Mouse (Mus musculus) lung, embryonic 16.5 days (tissue): ENCODE measurements at regions not wholly inside any gene's neighbourhood (a gene's known extent, or its start where the extent isn't known, plus 50 kb on each side); places are given as distances from the start of the nearest gene placed in this dataset.
A peak's percentile ranks its signal among the peaks of the same experiment; 100 is the strongest.

Experiments used
- ATAC-seq: fragments of 200-750 bp; cut with Nextera tagmentation; 2 replicates; pipeline ENCODE4 v1.8.0; 2017; ENCODE audit warnings: low read depth, mild to moderate bottlenecking, moderate library complexity
- H3K27ac ChIP-seq: fragments of 300-500 bp; sonication (generic); 2 replicates; pipeline ENCODE4 v1.5.1; 2014; ENCODE audit warnings: mild to moderate bottlenecking, control low read depth, low read length
- H3K27me3 ChIP-seq: fragments of 300-500 bp; sonication (generic); 2 replicates; pipeline ENCODE4 v1.6.1; 2014; ENCODE audit warnings: low read depth, low read length, mixed read lengths; ENCODE audit not compliant: control insufficient read depth, insufficient read depth
- H3K36me3 ChIP-seq: fragments of 300-500 bp; sonication (generic); 2 replicates; pipeline ENCODE4 v1.6.1; 2014; ENCODE audit warnings: low read length; ENCODE audit not compliant: control insufficient read depth, insufficient read depth
- H3K4me1 ChIP-seq: fragments of 300-500 bp; sonication (generic); replicated peaks from 2 replicates; pipeline ENCODE4 v1.6.1; 2014; ENCODE audit warnings: low read length, mixed read lengths; ENCODE audit not compliant: control insufficient read depth, insufficient read depth
- H3K4me2 ChIP-seq: fragments of 300-500 bp; sonication (generic); 2 replicates; pipeline ENCODE4 v1.6.1; 2014; ENCODE audit warnings: low read depth, low read length, control low read depth
- H3K4me3 ChIP-seq: fragments of 300-500 bp; sonication (generic); 2 replicates; pipeline ENCODE4 v1.5.1; 2014; ENCODE audit warnings: mild to moderate bottlenecking, low read length, control low read depth
- H3K9ac ChIP-seq: fragments of 300-500 bp; sonication (generic); 2 replicates; pipeline ENCODE4 v1.6.1; 2014; ENCODE audit warnings: low read length, control low read depth
- H3K9me3 ChIP-seq: fragments of 300-500 bp; sonication (generic); 2 replicates; pipeline ENCODE4 v1.6.1; 2016; ENCODE audit warnings: low read length; ENCODE audit not compliant: control insufficient read depth
- WGBS: fragments of 180-500 bp; shearing (Covaris S2); extraction: QIAGEN DNeasy Blood & Tissue Kit; methylation state at CpG from one replicate; pipeline ENCODE4 v1.1.7; 2014; 5-methylcytosine and 5-hydroxymethylcytosine counted together

DNA sequence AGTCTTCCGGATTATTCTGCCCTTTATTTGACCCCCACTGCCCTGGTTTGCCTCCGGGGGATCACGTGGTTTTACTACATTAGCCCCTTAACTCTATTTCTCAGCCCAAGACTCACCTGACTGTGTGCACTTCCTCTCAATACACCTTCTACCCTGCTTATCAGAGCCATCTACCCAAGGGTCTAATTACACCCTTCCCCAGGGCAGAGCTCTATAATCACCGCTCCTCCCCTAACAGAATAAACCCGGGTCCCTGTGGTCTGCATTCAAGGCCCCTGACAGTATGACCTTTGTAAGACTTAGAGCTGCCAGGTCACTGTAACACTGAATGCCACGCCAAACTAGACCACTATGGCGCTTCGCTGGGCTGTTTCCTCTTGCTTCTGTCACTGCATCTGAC is 113.6 kb upstream of the Jarid2 start:
- H3K4me2 ChIP-seq, result no peak overlapping the region
- ATAC-seq, result no peak
- H3K4me1 ChIP-seq, result no peaks in the 10 kb centered on the region
- no peak overlapping the region for H3K27ac ChIP-seq
- H3K36me3 ChIP-seq, result no peaks in the 10 kb centered on the region
- H3K27me3 ChIP-seq, result no peaks in the 10 kb centered on the region
- no peaks in the 10 kb centered on the region for H3K9me3 ChIP-seq
- WGBS, result 47% methylated on average over 8 of the region's 8 CpGs
- H3K9ac ChIP-seq, result no peak overlapping the region
- H3K4me3 ChIP-seq, result no peak overlapping the region

DNA sequence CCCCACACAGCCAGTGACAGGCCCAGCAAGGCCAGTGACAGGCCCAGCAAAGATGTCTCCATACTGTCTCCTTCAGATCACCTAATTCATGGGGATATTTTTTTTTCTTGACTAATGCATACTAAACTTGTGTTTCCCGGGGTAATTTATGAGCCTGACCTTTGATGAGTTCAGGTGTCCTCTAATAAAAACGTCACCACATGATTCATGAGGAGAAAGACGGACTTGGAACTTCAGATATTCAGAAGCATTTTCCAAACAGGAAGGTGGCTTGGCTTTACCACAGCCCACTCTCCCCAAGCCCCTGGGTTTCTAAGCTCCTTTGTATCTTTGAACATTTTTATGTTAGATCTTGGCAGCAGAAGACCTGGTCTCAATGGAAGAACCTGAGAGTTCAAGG is 110.9 kb upstream of the Jarid2 start:
- Histone ChIP-seq H3K4me1 (peaks cover 11% of the 10 kb centered on the region), H3K36me3 (no peaks in the 10 kb centered on the region), H3K27me3 (no peaks in the 10 kb centered on the region), H3K9ac (no peak overlapping the region), H3K4me2 (no peak overlapping the region), H3K9me3 (no peaks in the 10 kb centered on the region), H3K4me3 (no peak overlapping the region), H3K27ac (no peak overlapping the region)
- 51% methylated on average over 3 of the region's 3 CpGs for WGBS
- ATAC-seq, result no peak

DNA sequence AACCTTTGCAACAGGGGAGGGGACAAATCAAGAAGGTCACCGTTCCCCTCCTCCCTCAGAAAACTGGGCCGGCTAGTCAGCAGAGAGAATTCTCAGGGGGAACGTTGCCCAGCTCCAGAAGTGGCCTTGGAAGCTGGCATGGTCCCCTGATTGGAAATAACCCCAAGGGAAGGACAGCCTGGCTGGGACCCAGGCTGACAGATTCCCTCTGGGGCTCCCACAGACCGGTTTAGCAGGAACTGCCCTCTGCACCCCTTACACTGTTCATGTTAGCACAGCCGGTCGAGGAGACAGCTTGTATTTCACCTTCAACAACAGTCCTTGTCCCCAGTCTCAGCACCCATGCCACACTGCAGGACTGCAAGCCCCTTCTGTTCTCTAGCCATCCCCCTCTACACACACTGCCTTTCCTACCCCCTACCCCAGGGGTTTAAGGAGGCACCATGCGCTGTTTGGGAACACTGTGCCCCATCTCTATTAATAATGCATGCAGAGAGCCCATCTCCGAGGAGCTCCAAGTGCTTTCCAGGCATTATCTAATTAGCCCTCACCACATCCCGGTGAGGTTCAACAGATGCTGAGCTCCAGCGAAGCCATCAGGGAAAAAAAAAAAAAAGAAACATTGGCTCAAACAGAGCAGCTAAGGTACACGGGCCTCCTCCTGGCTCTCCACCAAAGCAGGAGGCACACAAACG is 106.5 kb upstream of the Jarid2 start:
- peak; percentile 76; the same call in 1 of the 2 replicates for ATAC-seq
- Histone ChIP-seq H3K4me2 (no peak overlapping the region), H3K27me3 (no peaks in the 10 kb centered on the region), H3K9me3 (no peaks in the 10 kb centered on the region), H3K36me3 (no peaks in the 10 kb centered on the region), H3K27ac (peak overlapping the region; percentile 21; the same call in 1 of the 2 replicates), H3K4me3 (no peak overlapping the region), H3K4me1 (peaks cover 24% of the 10 kb centered on the region), H3K9ac (peak overlapping the region; percentile 15; the same call in 1 of the 2 replicates)
- 38% methylated on average over 12 of the region's 12 CpGs for WGBS

DNA sequence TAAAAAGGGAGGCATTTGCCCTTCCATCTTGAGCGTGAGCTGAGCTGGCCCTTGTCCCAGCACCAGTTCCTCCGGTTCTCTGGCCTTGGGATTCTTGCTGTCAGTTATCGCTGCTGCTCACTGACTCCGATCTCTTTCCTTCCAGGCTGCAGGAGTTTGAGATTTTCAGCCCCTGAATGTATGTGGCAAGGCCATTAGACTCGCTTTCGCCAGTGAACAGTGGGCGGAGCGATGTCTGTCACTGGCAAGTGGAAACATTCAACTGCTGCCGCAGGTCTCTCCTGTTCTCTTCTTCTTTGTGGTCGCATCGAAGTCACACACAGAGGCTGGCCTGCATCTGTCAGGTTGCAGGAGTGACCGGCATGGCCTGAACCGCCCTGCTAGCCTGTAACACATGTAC is 104.6 kb upstream of the Jarid2 start:
- H3K27me3 ChIP-seq, result no peaks in the 10 kb centered on the region
- H3K36me3 ChIP-seq, result no peaks in the 10 kb centered on the region
- ATAC-seq, result no peak
- 53% methylated on average over 13 of the region's 13 CpGs for WGBS
- no peaks in the 10 kb centered on the region for H3K9me3 ChIP-seq
- H3K27ac ChIP-seq, result no peak overlapping the region
- H3K4me2 ChIP-seq, result no peak overlapping the region
- no peak overlapping the region for H3K9ac ChIP-seq
- H3K4me1 ChIP-seq, result peaks cover 28% of the 10 kb centered on the region
- no peak overlapping the region for H3K4me3 ChIP-seq

DNA sequence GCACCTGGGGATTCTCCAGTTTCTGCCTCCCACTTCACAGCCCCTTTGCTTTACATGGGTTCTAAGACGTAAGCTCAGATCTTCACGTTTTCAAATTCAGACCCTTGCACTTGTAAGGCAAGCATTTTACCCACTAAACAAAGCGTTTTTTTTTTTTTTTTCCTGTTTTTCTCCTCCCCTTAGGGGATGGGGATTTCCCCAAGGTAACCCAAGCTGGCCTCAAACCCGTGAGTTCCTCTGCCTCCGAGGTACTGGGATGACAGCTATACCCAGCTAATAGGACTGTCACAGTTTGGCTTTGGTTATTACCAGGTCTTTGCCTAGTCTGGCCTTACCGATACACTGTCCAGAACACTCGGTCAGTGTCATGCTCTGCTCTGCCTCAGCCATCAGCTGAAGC is 103.5 kb upstream of the Jarid2 start:
- Histone ChIP-seq H3K9ac (no peak overlapping the region), H3K36me3 (no peaks in the 10 kb centered on the region), H3K27ac (no peak overlapping the region), H3K4me3 (no peak overlapping the region), H3K27me3 (no peaks in the 10 kb centered on the region), H3K9me3 (no peaks in the 10 kb centered on the region), H3K4me1 (peaks cover 28% of the 10 kb centered on the region), H3K4me2 (no peak overlapping the region)
- WGBS, result 61% methylated on average over 7 of the region's 7 CpGs
- no peak for ATAC-seq

DNA sequence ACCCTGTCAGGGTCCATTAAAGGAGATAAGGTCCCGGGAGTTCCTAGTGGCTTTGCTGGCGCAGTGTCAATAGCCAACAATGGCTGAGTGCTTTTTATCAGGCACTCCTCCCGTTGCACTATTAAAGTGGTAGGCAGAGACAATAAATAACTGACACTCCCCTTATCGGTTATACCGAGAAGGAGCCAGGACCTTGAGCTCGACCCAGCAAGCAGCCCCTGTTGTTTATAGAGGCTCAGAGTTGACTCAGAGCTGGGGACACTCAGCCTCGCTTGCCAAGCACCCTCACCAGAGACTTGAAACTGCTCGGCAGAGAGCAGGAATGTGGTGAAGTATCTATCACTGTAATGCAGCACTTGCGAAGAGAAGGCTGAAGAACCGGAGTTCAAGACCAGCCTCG is 102.5 kb upstream of the Jarid2 start:
- H3K27ac ChIP-seq, result no peak overlapping the region
- 23% methylated on average over 11 of the region's 11 CpGs for WGBS
- no peak overlapping the region for H3K9ac ChIP-seq

DNA sequence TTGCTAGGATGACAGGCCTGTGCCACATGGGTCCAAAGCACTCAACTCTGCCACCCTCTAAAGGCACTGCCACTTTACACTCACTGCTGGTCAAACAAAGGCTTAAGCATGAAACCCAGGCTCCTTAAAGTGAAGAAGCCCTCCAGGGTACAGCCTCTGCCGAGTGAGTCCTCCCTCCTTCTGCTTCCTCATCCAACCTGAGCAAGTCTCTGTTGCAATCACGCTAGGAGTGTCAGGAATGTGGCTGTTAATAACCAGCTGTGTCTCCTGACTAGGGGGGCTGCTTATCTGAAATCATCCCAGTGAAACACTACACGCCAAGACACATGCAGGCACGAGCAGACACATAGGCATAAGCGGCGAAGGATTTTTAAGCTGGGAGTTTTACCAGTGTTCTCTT is 99.2 kb upstream of the Jarid2 start:
- H3K4me2 ChIP-seq, result no peak overlapping the region
- H3K4me1 ChIP-seq, result peaks cover 21% of the 10 kb centered on the region
- H3K27ac ChIP-seq, result 0 out of 2 replicates have a peak overlapping the region, but pooled peaks have one; percentile 7
- H3K9ac ChIP-seq, result no peak overlapping the region
- H3K36me3 ChIP-seq, result no peaks in the 10 kb centered on the region
- peak; percentile 78 for ATAC-seq
- no peaks in the 10 kb centered on the region for H3K27me3 ChIP-seq
- WGBS, result 36% methylated on average over 6 of the region's 6 CpGs
- H3K9me3 ChIP-seq, result 0 out of 2 replicates have a peak, but pooled peaks cover 2% of the 10 kb centered on the region
- H3K4me3 ChIP-seq, result no peak overlapping the region

More for the DNA sequence above, 102.5 kb upstream of the Jarid2 start:
- H3K4me3 ChIP-seq, result no peak overlapping the region
- no peaks in the 10 kb centered on the region for H3K36me3 ChIP-seq
- H3K9me3 ChIP-seq, result no peaks in the 10 kb centered on the region
- H3K27me3 ChIP-seq, result no peaks in the 10 kb centered on the region
- no peak overlapping the region for H3K4me2 ChIP-seq
- peak; percentile 52 for ATAC-seq
- H3K4me1 ChIP-seq, result peaks cover 28% of the 10 kb centered on the region

DNA sequence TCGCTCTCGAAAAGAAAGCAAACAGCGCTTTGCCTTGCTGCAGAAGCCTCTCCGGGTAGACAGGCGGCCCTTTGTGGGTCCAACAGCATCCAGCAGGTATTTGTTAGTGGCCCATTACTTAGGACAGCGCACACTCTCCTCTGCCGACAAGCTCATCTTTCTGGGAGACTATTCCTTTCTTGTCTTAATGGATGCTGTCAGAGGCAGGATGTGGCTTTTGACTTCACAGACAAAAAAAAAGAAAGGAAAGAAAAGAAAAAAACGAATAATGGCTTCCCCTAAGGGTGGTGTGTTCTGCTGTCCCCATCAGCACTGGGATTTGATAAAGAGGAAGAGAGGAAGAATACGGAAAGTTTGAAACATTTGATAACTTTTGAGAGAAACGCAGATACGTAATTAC is 94.7 kb upstream of the Jarid2 start:
- peak overlapping the region; percentile 49 for H3K27ac ChIP-seq
- H3K4me3 ChIP-seq, result no peak overlapping the region
- no peaks in the 10 kb centered on the region for H3K27me3 ChIP-seq
- no peak for ATAC-seq
- H3K9ac ChIP-seq, result no peak overlapping the region; the same call in 1 of the 2 replicates
- H3K4me2 ChIP-seq, result peak overlapping the region; percentile 48
- 7% methylated on average over 11 of the region's 11 CpGs for WGBS
- H3K4me1 ChIP-seq, result peaks cover 24% of the 10 kb centered on the region
- H3K9me3 ChIP-seq, result 0 out of 2 replicates have a peak, but pooled peaks cover 2% of the 10 kb centered on the region
- no peaks in the 10 kb centered on the region for H3K36me3 ChIP-seq

DNA sequence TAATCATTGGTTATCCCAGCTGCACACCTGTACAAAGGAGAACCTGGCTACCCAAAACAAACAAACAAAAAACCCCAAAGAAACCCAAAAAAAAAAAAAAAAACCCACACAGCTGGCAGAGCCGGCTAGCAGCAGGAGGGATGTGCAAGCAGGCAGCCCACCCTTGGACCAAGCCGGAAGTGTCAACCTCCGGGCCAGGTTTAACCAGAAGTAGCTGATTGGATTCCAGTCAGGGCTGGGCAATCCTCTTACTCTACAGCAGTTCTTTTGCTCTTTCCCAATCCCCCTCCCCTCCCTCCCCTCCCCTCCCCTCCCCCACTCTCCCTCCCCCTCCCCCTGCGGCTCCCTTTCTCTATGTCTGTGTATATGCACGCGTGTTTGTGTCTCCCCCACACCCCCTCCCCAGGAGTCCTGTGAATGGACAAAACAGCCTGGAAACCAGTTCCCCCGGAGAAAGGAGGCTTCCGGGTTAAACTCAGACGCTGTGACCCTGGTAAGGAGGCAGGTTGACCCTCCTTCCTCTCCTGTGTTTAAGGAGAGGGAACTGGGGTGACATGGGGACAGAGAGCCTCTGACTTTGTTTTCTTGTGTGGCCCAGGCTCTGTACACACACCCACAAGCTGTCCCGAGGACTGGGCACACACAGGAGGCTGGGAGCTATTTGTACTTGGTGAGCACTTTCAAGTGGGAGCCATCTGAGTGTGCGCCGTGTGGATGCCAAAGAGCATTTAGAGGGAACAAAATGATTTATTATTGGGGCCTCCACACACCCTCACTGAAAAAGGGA is 93.9 kb upstream of the Jarid2 start:
- H3K4me2 ChIP-seq, result peak overlapping the region; percentile 48
- H3K36me3 ChIP-seq, result no peaks in the 10 kb centered on the region
- peak overlapping the region; percentile 77 for H3K27ac ChIP-seq
- no peaks in the 10 kb centered on the region for H3K27me3 ChIP-seq
- 0 out of 2 replicates have a peak, but pooled peaks cover 2% of the 10 kb centered on the region for H3K9me3 ChIP-seq
- peak overlapping the region; percentile 18 for H3K4me3 ChIP-seq
- WGBS, result 7% methylated on average over 9 of the region's 12 CpGs
- peak; percentile 76 for ATAC-seq
- H3K9ac ChIP-seq, result peak overlapping the region; percentile 54
- peaks cover 23% of the 10 kb centered on the region for H3K4me1 ChIP-seq
